Mouse (Mus musculus): ENCODE measurements at regions not wholly inside any gene's neighbourhood (a gene's known extent, or its start where the extent isn't known, plus 50 kb on each side); places are given as distances from the start of the nearest gene placed in this dataset.

DNA sequence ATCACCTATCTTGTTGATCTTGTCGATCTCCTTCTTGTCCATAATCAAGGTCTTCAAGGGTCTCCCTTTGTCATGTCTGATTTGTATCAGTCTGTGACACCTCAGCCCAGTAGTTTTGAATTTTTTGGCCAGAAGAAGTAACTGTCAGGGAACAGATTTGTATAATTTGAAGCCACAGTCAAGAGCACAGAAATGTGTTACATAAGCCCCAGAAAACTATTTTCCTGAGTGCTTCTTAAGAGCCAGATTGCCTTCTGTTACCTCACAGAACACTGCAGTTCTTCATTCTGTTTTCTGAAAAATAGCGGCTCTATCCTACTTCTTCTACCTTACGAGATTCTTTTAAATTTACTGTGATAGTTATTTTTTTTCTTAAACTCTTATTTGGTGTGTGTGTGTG, 170.1 kb upstream of the Mpped2 start:
- TF ChIP-seq CTCF (IDR thresholded peaks at IDR 0.05): no peak
- TF ChIP-seq POLR2A (IDR thresholded peaks at IDR 0.05; ENCODE audit: insufficient read depth, low read depth, low read length): no peak
- no peak for TF ChIP-seq EP300 (IDR thresholded peaks at IDR 0.05; ENCODE audit: insufficient read depth, low read depth, low read length)
